Mouse (Mus musculus): ENCODE data around the gene Robo3. TPM values are rescaled to one million over a fixed set of nuclear protein-coding genes. Genes with fewer than 3 reads are reported as not detected.
A peak's percentile ranks its signal among the peaks of the same experiment; 100 is the strongest.

Gene Robo3
- polyA plus RNA-seq, 1 experiment from 2014 or later, result 0.11 TPM

GRCm38 (mm10) chr9:37392071-37392470 is 41.0 kb downstream of the Robo3 start:
- ATAC-seq (ENCODE audit: low FRiP score, low TSS enrichment), result no peak
- Histone ChIP-seq H3K27ac (replicated peaks) (no peak overlapping the region), H3K27me3 (ENCODE audit: control insufficient read depth, insufficient read depth, low read length) (no peaks in the 10 kb centered on the region), H3K9me3 (ENCODE audit: control insufficient read depth, low read length) (no peaks in the 10 kb centered on the region), H3K4me1 (replicated peaks; ENCODE audit: control insufficient read depth, insufficient read depth) (no peaks in the 10 kb centered on the region), H3K36me3 (ENCODE audit: control insufficient read depth, insufficient read depth, low read length) (no peaks in the 10 kb centered on the region), H3K4me2 (replicated peaks; ENCODE audit: low read depth) (no peak overlapping the region), H3K9ac (ENCODE audit: low read length) (no peak overlapping the region), H3K4me3 (ENCODE audit: low read depth, low read length) (no peak overlapping the region)
- TF ChIP-seq EP300 (optimal IDR thresholded peaks at IDR 0.05) (no peak), CTCF (IDR thresholded peaks at IDR 0.05; ENCODE audit: low read depth) (no peak)
- 74% methylated on average over 2 of the region's 2 CpGs for WGBS
- DNase-seq (ENCODE audit: low spot score), result no peak

GRCm38 (mm10) chr9:37390891-37391290 is 42.2 kb downstream of the Robo3 start:
- 45% methylated on average over 2 of the region's 2 CpGs for WGBS
- H3K27me3 ChIP-seq (ENCODE audit: control insufficient read depth, insufficient read depth, low read length), result no peaks in the 10 kb centered on the region
- no peak for DNase-seq (ENCODE audit: low spot score)
- no peak overlapping the region for H3K4me2 ChIP-seq (replicated peaks; ENCODE audit: low read depth)
- H3K9me3 ChIP-seq (ENCODE audit: control insufficient read depth, low read length), result no peaks in the 10 kb centered on the region
- TF ChIP-seq CTCF (IDR thresholded peaks at IDR 0.05; ENCODE audit: low read depth) (no peak), EP300 (optimal IDR thresholded peaks at IDR 0.05) (no peak)
- ATAC-seq (ENCODE audit: low FRiP score, low TSS enrichment), result no peak
- H3K4me3 ChIP-seq (ENCODE audit: low read depth, low read length), result no peak overlapping the region
- H3K4me1 ChIP-seq (replicated peaks; ENCODE audit: control insufficient read depth, insufficient read depth), result no peaks in the 10 kb centered on the region
- no peaks in the 10 kb centered on the region for H3K36me3 ChIP-seq (ENCODE audit: control insufficient read depth, insufficient read depth, low read length)
- H3K9ac ChIP-seq (ENCODE audit: low read length), result no peak overlapping the region
- no peak overlapping the region for H3K27ac ChIP-seq (replicated peaks)

- TF ChIP-seq EP300 (optimal IDR thresholded peaks at IDR 0.05) (no peak), CTCF (IDR thresholded peaks at IDR 0.05; ENCODE audit: low read depth) (peak; percentile 62)
- ATAC-seq (ENCODE audit: low FRiP score, low TSS enrichment), result peak; percentile 75
- no peaks in the 10 kb centered on the region for H3K4me1 ChIP-seq (replicated peaks; ENCODE audit: control insufficient read depth, insufficient read depth)
- H3K36me3 ChIP-seq (ENCODE audit: control insufficient read depth, insufficient read depth, low read length), result no peaks in the 10 kb centered on the region
- peak overlapping the region; percentile 61 for H3K9ac ChIP-seq (ENCODE audit: low read length)
- peak; percentile 68 for DNase-seq (ENCODE audit: low spot score)
- H3K27me3 ChIP-seq (ENCODE audit: control insufficient read depth, insufficient read depth, low read length), result no peaks in the 10 kb centered on the region
- H3K27ac ChIP-seq (replicated peaks), result no peak overlapping the region
- peak overlapping the region; percentile 40 for H3K4me3 ChIP-seq (ENCODE audit: low read depth, low read length)
- no peaks in the 10 kb centered on the region for H3K9me3 ChIP-seq (ENCODE audit: control insufficient read depth, low read length)
- H3K4me2 ChIP-seq (replicated peaks; ENCODE audit: low read depth), result peak overlapping the region; percentile 75
- 7% methylated on average over 45 of the region's 54 CpGs for WGBS
Observed at GRCm38 (mm10) chr9:37384284-37385182, 48.5 kb downstream of the Robo3 start.

GRCm38 (mm10) chr9:37383161-37383560 is 49.9 kb downstream of the Robo3 start:
- Histone ChIP-seq H3K4me1 (replicated peaks; ENCODE audit: control insufficient read depth, insufficient read depth) (no peaks in the 10 kb centered on the region), H3K9ac (ENCODE audit: low read length) (no peak overlapping the region), H3K27me3 (ENCODE audit: control insufficient read depth, insufficient read depth, low read length) (no peaks in the 10 kb centered on the region), H3K4me2 (replicated peaks; ENCODE audit: low read depth) (no peak overlapping the region), H3K4me3 (ENCODE audit: low read depth, low read length) (no peak overlapping the region), H3K36me3 (ENCODE audit: control insufficient read depth, insufficient read depth, low read length) (no peaks in the 10 kb centered on the region), H3K27ac (replicated peaks) (no peak overlapping the region), H3K9me3 (ENCODE audit: control insufficient read depth, low read length) (no peaks in the 10 kb centered on the region)
- 92% methylated on average over 6 of the region's 6 CpGs for WGBS
- no peak for DNase-seq (ENCODE audit: low spot score)
- ATAC-seq (ENCODE audit: low FRiP score, low TSS enrichment), result no peak
- TF ChIP-seq EP300 (optimal IDR thresholded peaks at IDR 0.05) (no peak), CTCF (IDR thresholded peaks at IDR 0.05; ENCODE audit: low read depth) (no peak)

- H3K4me1 ChIP-seq (replicated peaks; ENCODE audit: control insufficient read depth, insufficient read depth), result no peaks in the 10 kb centered on the region
- no peak for TF ChIP-seq CTCF (IDR thresholded peaks at IDR 0.05; ENCODE audit: low read depth)
- TF ChIP-seq EP300 (optimal IDR thresholded peaks at IDR 0.05), result no peak
- H3K36me3 ChIP-seq (ENCODE audit: control insufficient read depth, insufficient read depth, low read length), result no peaks in the 10 kb centered on the region
- no peaks in the 10 kb centered on the region for H3K9me3 ChIP-seq (ENCODE audit: control insufficient read depth, low read length)
- ATAC-seq (ENCODE audit: low FRiP score, low TSS enrichment), result no peak
- no peaks in the 10 kb centered on the region for H3K27me3 ChIP-seq (ENCODE audit: control insufficient read depth, insufficient read depth, low read length)
- H3K4me2 ChIP-seq (replicated peaks; ENCODE audit: low read depth), result no peak overlapping the region
- DNase-seq (ENCODE audit: low spot score), result no peak
- no peak overlapping the region for H3K9ac ChIP-seq (ENCODE audit: low read length)
- no peak overlapping the region for H3K4me3 ChIP-seq (ENCODE audit: low read depth, low read length)
- WGBS, result 86% methylated on average over 5 of the region's 5 CpGs
- H3K27ac ChIP-seq (replicated peaks), result no peak overlapping the region
Observed at GRCm38 (mm10) chr9:37375718-37376117, 57.3 kb downstream of the Robo3 start.

GRCm38 (mm10) chr9:37371232-37371801 is 61.7 kb downstream of the Robo3 start:
- DNase-seq (ENCODE audit: low spot score), result no peak
- 71% methylated on average over 7 of the region's 7 CpGs for WGBS
- TF ChIP-seq EP300 (optimal IDR thresholded peaks at IDR 0.05) (no peak), CTCF (IDR thresholded peaks at IDR 0.05; ENCODE audit: low read depth) (no peak)

More at GRCm38 (mm10) chr9:37371232-37371801, 61.7 kb downstream of the Robo3 start:
- Histone ChIP-seq H3K4me3 (ENCODE audit: low read depth, low read length) (no peak overlapping the region), H3K4me2 (replicated peaks; ENCODE audit: low read depth) (no peak overlapping the region), H3K9ac (ENCODE audit: low read length) (no peak overlapping the region), H3K27ac (replicated peaks) (no peak overlapping the region), H3K9me3 (ENCODE audit: control insufficient read depth, low read length) (no peaks in the 10 kb centered on the region), H3K27me3 (ENCODE audit: control insufficient read depth, insufficient read depth, low read length) (no peaks in the 10 kb centered on the region), H3K36me3 (ENCODE audit: control insufficient read depth, insufficient read depth, low read length) (no peaks in the 10 kb centered on the region), H3K4me1 (replicated peaks; ENCODE audit: control insufficient read depth, insufficient read depth) (no peaks in the 10 kb centered on the region)
- no peak for ATAC-seq (ENCODE audit: low FRiP score, low TSS enrichment)

All from stomach, postnatal 0 days (tissue).